Mouse (Mus musculus) heart, postnatal 36 days (tissue): ENCODE data around the gene Arpc2. TPM values are rescaled to one million over a fixed set of nuclear protein-coding genes. Genes with fewer than 3 reads are reported as not detected.

Source experiments
- DNase-seq, 2 experiments: peaks; one replicate each; pipeline ENCODE4 v3.0.0; 2021 to 2022
- intact Hi-C: fragments of 180-260 bp; cut with DNase I; formaldehyde crosslinking; loops from one replicate; pipeline ENCODE4 v1.15.1; 2025
- total RNA-seq, 2 experiments: library from RNA; stranded (reverse); gene quantifications; 2 replicates each; pipeline ENCODE4 v1.2.3; 2021

Arpc2 gene
- total RNA-seq, 2 experiments from 2014 or later, result 135 to 140 TPM

GRCm38 (mm10) chr1:74236590-74237317 is 870 bp downstream of the Arpc2 start:
- intact Hi-C loops, result loop anchor here (1.0 to 2.0 kb wide), 2 partner anchors 13 to 48 kb away; partner anchors contain the start of genes Aamp and Pnkd
- DNase-seq, result peak in 1 of 2 experiments; percentile 49

- intact Hi-C loops, result loop anchor here (1.0 to 2.0 kb wide), 2 partner anchors 12 to 47 kb away; partner anchors contain the start of genes Aamp and Pnkd
- DNase-seq, result no peak
Observed at GRCm38 (mm10) chr1:74237671-74238070, 1.8 kb downstream of the Arpc2 start.

- intact Hi-C loops, result no loop called here
- no peak for DNase-seq
Observed at GRCm38 (mm10) chr1:74238136-74238535, 2.3 kb downstream of the Arpc2 start.

GRCm38 (mm10) chr1:74239162-74239561 is 3.3 kb downstream of the Arpc2 start:
- no peak for DNase-seq
- intact Hi-C loops, result no loop called here

GRCm38 (mm10) chr1:74239618-74240017 is 3.7 kb downstream of the Arpc2 start:
- intact Hi-C loops, result no loop called here
- DNase-seq, result peak; percentile 23 to 32

GRCm38 (mm10) chr1:74240311-74240710 is 4.4 kb downstream of the Arpc2 start:
- peak in 1 of 2 experiments; percentile 37 for DNase-seq
- intact Hi-C loops, result no loop called here

- intact Hi-C loops, result no loop called here
- DNase-seq, result no peak
Observed at GRCm38 (mm10) chr1:74240832-74241231, 4.9 kb downstream of the Arpc2 start.

GRCm38 (mm10) chr1:74245525-74245924 is 9.6 kb downstream of the Arpc2 start:
- intact Hi-C loops, result no loop called here
- no peak for DNase-seq

GRCm38 (mm10) chr1:74248799-74249198 is 12.9 kb downstream of the Arpc2 start:
- peak; percentile 34 to 47 for DNase-seq
- intact Hi-C loops, result loop anchor here (1.0 kb wide), 1 partner anchor 11 kb away; no protein-coding TSS in a partner anchor

GRCm38 (mm10) chr1:74249331-74249980 is 13.6 kb downstream of the Arpc2 start:
- intact Hi-C loops, result loop anchor here (1.0 kb wide), 1 partner anchor 12 kb away; no protein-coding TSS in a partner anchor
- DNase-seq, result peak in 1 of 2 experiments; percentile 28

GRCm38 (mm10) chr1:74250096-74250495 is 14.2 kb downstream of the Arpc2 start:
- intact Hi-C loops, result no loop called here
- DNase-seq, result no peak

GRCm38 (mm10) chr1:74255704-74256345 is 19.9 kb downstream of the Arpc2 start:
- intact Hi-C loops, result loop anchor here (5.0 kb wide), 1 partner anchor 49 kb away; no protein-coding TSS in a partner anchor
- DNase-seq, result no peak

GRCm38 (mm10) chr1:74256782-74257181 is 20.9 kb downstream of the Arpc2 start:
- DNase-seq, result no peak
- intact Hi-C loops, result loop anchor here (5.0 kb wide), 1 partner anchor 49 kb away; no protein-coding TSS in a partner anchor

GRCm38 (mm10) chr1:74262510-74262909 is 26.6 kb downstream of the Arpc2 start:
- intact Hi-C loops, result no loop called here

GRCm38 (mm10) chr1:74268750-74269149 is 32.9 kb downstream of the Arpc2 start:
- no peak for DNase-seq
- intact Hi-C loops, result no loop called here

More at GRCm38 (mm10) chr1:74262510-74262909, 26.6 kb downstream of the Arpc2 start:
- no peak for DNase-seq

- DNase-seq, result no peak
- intact Hi-C loops, result no loop called here
Observed at GRCm38 (mm10) chr1:74271659-74272058, 35.8 kb downstream of the Arpc2 start.

GRCm38 (mm10) chr1:74275015-74275414 is 39.1 kb downstream of the Arpc2 start:
- intact Hi-C loops, result no loop called here
- no peak for DNase-seq

- intact Hi-C loops, result no loop called here
- no peak for DNase-seq
Observed at GRCm38 (mm10) chr1:74277041-74277440, 41.2 kb downstream of the Arpc2 start.

- no peak for DNase-seq
- intact Hi-C loops, result no loop called here
Observed at GRCm38 (mm10) chr1:74277883-74278537, 42.1 kb downstream of the Arpc2 start.

GRCm38 (mm10) chr1:74278538-74278937 is 42.7 kb downstream of the Arpc2 start, which contains the start of gene Gpbar1:
Gpbar1 (plus strand) TSS chr1:74278550.
- no peak for DNase-seq
- intact Hi-C loops, result no loop called here
